Mouse (Mus musculus) right cerebral cortex, postnatal 10 days (tissue): ENCODE measurements around the gene Gnpat.
"Not testable (repeated sequence)": the region's sequence is repeated elsewhere in the genome, so short reads cannot be mapped to it uniquely, and the experiment has no call there.

Experiments used
- DNase-seq, 2 experiments: peaks; one replicate each; pipeline ENCODE4 v3.0.0; 2021; ENCODE audit warnings: low spot score in 2 of 2

Gene Gnpat

DNA sequence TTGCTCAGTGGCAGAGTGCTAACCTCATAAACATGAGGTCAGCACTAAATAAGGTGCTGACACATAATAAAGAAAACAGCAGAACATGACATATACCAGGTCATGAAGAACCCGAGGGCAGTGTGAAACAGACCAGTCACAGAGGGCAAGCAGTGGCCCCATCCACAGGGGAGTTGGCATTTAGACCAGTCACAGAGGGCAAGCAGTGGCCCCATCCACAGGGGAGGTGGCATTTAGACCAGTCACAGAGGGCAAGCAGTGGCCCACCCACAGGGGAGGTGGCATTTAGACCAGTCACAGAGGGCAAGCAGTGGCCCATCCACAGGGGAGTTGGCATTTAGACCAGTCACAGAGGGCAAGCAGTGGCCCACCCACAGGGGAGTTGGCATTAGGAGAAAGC lies 19.9 kb upstream of the Gnpat start:
- DNase-seq = not testable (repeated sequence)

DNA sequence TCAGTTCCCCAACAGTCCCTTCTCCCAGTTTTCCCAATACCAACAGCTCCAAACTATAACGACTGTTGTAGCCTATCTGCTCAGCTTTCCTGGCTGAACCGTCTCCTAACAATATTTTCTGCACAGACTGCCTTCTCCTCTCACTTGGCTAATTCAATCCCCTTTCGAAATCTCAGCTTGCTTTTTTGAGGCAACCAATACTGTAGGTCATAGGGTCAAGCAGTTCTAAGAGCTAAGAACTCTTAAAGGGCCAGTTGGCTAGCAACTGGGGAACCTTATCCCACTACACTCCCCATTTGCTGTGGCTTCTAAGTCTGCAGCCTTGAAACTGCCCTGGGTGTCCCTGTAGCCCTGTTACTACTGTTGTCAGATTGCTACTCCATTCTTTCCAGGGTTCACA lies 17.7 kb upstream of the Gnpat start:
- DNase-seq = no peak

- DNase-seq = no peak
These were observed 17.3 kb upstream of the Gnpat start for GRCm38 (mm10) chr8:124845573-124845972.

- DNase-seq = no peak
These were observed 9.3 kb upstream of the Gnpat start for GRCm38 (mm10) chr8:124853511-124853910.

GRCm38 (mm10) chr8:124859466-124859865 lies 3.4 kb upstream of the Gnpat start:
- no peak for DNase-seq

- no peak for DNase-seq
These were observed 2.6 kb upstream of the Gnpat start for GRCm38 (mm10) chr8:124860188-124860587.

DNA sequence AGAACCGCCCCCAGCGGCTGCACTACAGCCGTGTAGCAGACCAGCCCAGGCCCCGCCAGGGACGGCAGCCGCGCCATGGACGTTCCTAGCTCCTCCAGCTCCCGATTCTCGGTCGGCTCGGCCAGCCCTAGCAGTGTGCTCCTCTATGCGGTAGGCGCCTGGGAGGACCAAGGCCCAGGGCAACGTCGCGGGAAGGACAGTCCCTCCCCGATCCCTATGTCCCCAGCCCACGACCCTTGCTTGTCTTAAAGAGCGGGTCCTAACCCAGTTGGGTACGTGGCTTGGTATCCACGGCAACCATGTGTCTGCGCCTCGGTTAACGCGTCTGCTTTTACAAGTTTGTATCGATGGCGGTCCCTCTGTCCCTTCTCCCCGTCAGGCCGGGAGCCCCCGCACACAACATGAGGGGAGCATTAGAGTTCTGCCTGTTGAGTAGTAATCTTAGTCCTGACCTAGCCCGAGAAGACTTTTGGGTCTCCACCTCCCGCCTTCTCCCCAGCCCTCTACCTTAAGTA lies 387 bp downstream of the Gnpat start:
- no peak for DNase-seq

GRCm38 (mm10) chr8:124863729-124864128 lies 896 bp downstream of the Gnpat start:
- DNase-seq = no peak

DNA sequence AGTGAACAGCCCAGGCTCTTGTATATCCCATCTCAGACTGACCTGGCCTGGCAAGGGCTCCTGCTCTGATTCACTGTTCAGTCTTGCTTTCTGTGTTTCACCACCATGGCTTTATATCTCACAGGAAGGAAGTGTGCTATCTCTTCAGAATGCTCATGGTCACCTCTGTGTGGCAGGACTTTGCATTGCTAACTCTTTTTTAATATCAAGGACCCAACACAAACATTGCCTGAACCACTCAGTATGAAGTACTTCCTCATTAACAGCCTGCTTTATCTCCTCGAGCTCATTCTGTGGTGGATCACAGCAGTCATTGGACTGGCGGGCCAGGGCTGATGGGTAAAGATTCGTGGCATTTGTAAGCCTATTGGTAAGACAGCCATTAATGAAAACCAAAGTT lies 3.8 kb downstream of the Gnpat start:
- no peak for DNase-seq

DNA sequence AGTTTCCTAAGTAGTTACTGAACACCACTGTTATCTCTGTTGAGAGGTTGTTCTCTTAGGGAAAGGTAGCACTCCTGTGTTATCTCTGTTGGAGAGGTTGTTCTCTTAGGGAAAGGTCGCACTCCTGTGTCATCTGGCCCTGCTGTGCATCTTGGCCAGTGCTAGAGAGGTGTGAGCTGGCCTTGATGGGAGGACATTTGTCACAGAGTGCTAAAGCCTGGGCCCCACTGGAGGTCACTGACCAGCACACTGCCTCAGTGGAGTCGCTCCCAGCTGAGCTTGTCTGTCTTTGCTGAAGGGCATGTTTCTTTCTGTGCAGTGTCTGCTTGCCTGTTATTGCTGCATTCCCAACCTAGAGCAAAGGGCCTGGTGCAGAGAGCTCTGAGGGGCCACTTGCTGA lies 4.3 kb downstream of the Gnpat start:
- no peak for DNase-seq

GRCm38 (mm10) chr8:124869708-124870107 lies 6.9 kb downstream of the Gnpat start:
- no peak for DNase-seq

GRCm38 (mm10) chr8:124871474-124871873 lies 8.6 kb downstream of the Gnpat start:
- DNase-seq = no peak

DNA sequence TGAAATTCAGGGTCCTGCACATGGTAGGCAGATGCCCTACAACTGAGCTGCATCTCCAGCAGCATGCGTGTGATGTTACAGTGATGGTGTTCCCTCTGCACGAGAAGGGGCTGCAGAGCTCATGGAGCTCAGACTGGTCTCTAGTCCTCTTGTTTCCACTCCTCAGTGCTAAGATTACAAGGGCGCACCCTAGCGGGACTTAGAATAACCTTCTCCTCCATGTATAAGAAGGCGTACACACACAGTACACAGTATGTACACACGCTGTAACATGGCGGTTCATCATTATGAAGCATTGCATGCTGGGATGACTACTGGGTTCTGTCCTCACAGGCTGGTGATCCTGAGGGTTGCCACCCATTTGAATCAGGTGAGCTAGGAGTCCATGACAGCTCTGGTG lies 9.2 kb downstream of the Gnpat start:
- no peak for DNase-seq

- DNase-seq = no peak
These were observed 9.9 kb downstream of the Gnpat start for GRCm38 (mm10) chr8:124872690-124873089.

DNA sequence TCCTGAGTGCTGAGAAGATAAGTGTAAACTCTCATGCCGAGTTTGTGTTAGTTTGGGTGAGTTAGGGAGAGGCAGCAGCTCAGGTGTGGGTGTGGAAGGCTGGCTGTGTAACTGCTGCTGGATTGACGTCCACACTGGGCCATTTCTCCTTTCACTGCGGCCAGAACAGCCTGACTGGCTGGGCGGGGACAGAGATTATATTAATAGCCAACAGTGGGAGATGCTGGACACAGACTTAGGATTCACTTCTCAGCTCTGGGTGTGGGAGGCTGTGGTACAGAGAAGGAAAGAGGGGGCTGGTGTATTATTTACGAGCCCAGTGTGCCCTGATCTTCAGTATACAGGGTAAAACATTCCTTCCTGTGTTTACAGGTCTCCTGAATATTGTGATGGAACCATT lies 15.3 kb downstream of the Gnpat start:
- no peak for DNase-seq

DNA sequence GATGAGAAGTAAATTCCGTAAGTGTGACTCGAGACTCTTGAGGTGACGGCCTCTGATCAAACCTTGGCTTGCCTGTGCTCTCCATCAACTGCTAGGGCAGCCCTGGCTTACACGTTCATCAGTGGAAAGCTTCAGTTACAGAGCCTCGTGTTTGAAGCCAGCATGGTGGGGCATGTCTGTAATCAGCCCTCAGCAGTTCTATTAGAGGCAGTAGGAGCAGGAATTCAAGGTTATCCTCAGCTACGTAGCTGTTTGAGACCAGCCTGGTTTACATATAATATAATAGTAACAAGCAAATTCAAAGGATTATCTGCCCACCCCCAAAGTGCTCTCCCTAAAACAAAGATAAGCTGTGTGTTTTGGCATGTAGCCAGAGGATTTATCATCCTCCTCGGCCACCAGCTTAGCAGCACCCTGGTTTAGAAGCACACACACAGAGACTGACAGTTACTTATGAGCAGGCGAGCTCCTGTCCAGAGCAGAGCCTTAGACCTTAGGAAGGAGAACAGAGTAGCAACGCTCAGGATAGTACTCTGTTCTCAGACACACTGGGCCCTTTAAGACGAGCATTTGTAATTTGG lies 16.2 kb downstream of the Gnpat start:
- DNase-seq = no peak

DNA sequence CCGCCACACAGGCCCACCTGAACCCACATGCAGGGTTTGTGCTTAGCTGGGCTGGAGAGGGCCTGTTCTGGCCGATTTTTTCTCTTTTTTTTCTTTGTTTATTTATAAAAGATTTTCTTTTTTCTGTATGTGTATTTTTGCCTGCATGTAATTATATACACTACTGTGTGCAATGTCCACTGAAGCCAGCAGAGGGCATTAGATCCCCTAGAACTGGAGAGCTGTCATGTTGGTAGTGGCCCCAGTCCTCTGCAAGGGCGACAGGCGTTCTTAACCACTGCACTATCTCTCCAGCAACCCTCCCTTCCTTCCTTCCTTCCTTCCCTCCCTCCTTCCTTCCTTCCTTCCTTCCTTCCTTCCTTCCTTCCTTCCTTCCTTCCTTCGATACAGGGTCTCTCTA lies 25.6 kb downstream of the Gnpat start:
- no peak for DNase-seq

- DNase-seq = no peak
These were observed 29.8 kb downstream of the Gnpat start for GRCm38 (mm10) chr8:124892596-124892995.

DNA sequence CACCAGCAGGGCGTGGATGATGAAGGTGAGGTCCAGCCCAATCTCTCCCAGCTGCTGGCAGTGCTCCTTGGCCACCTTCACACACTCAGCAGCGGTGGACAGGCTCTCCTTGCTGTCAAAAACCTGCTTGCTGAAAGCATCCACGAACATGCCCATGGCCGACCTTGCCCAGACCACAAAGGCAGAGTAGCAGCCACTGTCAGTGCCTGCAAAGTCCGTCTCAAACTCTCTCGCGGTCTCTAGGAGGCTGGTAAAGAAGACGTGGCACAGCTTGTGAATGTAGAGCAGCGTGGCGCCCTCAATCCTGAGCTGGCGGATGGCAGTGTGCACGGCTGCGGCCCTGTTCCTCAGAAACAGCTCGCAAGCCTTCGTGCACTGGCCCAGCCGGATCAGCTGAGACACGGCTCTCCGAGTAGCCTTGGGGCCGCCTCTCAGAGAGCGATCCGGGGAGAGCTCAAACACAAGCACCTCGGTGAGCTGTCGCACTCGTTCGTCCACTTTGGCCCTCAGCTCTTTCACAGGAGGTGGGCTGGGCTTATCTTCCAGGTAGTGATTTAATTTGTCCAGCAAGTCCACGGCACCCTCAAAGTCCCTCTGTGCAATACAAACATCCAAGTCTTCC lies 33.3 kb downstream of the Gnpat start:
- peak in 1 of 2 experiments; percentile 32 for DNase-seq

DNA sequence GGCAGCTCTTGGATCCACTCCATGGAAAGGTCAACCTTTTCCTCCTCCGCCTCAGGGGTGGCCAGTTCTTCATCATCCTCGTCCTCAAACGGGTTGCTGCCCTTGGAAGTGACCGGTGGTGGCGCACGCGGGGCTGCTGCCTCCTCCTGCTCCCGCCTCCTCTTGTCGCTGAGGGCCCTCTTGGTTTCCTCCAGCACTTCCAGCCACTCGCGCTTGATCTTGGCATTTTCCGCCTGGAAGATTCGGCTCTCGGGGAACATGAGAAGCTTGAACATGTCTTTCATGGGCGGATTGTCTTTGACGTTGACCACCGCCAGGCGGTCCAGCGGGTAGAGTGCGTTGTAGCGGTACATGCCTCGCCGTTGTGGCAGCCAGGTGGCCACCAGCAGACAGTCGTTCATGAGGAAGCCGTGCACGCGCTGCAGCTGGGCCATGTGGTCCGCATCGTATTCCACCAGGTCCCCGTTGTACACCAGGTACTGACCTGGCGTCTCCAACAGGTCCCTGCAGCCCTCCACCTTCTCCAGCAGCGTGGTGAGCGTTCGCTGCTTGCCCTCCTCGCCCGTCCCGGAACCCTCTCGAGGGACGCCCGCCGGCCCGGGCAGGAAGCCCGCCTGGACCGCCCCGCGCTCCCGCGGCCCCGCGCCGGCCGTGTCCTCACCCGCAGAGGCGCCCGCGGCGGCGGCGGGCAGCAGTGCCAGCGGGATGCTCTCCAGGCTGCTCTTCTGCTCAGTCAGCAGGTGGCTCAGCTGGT lies 34.0 kb downstream of the Gnpat start:
- DNase-seq = peak; percentile 80 to 86

DNA sequence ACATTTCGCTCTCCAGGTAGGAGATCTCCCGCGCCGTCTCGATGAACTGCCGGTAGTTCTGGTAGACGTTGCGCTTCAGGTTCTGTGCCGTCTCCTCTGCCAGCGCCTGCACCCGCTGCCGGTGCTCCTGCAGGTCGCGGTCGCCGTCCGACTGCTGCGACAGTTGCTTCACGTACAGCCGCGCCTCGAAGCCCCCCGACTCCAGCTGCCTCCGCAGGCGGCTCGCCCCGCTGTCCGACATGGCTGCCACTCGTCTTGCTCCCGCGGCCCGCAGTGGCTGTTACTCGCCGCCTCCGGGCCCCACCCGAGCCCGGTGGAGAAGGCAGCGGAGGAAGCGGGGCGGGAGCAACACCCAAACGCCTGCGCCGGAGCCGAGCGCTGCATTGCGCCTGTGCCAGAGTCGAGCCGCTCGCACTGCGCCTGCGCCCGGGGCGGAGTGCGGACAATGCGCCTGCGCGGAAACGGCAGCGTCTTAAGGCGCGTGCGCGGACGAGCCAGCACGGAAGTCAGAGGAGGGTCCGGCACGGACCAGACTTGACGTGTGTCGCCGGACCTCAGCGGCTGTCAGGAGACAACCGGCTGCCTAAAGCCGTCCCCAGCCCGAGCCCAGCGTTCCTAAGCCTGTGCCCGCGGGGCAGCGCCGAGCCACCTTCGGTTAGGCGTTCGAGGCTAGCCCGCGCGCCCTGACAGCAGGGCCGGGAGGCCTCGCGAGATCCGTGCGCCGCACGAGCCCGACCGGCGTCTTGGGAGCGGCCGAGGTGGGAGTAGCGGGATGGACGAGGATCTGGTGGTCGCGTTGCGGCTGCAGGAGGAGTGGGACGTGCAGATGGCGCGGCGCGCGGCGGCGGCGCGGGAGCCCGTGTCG lies 34.8 kb downstream of the Gnpat start, which contains the start of the genes Exoc8 and Sprtn:
TSS of gene Exoc8 (minus strand) at position 320 of the 865 bp plus-strand sequence.
TSS of gene Sprtn (plus strand) at position 501 of the 865 bp plus-strand sequence.
- DNase-seq = peak; percentile 97 to 99
